Mouse (Mus musculus): ENCODE measurements around the gene Zfp866.

Zfp866 gene

GRCm38 (mm10) chr8:69796721-69797345 is 5.9 kb upstream of the Zfp866 start:
- DNase-seq = no peak

- DNase-seq = no peak
These were observed 3.9 kb upstream of the Zfp866 start for GRCm38 (mm10) chr8:69794901-69795300.

GRCm38 (mm10) chr8:69794096-69794495 is 3.1 kb upstream of the Zfp866 start:
- no peak for DNase-seq

- DNase-seq = no peak
These were observed 2.7 kb upstream of the Zfp866 start for GRCm38 (mm10) chr8:69793666-69794065.

GRCm38 (mm10) chr8:69791415-69792068 is 564 bp upstream of the Zfp866 start:
- peak; percentile 11 for DNase-seq

GRCm38 (mm10) chr8:69790364-69790763 is 614 bp downstream of the Zfp866 start:
- DNase-seq = no peak

- DNase-seq = no peak
These were observed 1.2 kb downstream of the Zfp866 start for GRCm38 (mm10) chr8:69789731-69790130.

- no peak for DNase-seq
These were observed 1.9 kb downstream of the Zfp866 start for GRCm38 (mm10) chr8:69789105-69789504.

GRCm38 (mm10) chr8:69777111-69777510 is 13.9 kb downstream of the Zfp866 start:
- no peak for DNase-seq

- no peak for DNase-seq
These were observed 15.8 kb downstream of the Zfp866 start for GRCm38 (mm10) chr8:69775149-69775534.

- peak; percentile 97 for DNase-seq
These were observed 16.4 kb downstream of the Zfp866 start, which contains the start of gene Gm20422 for GRCm38 (mm10) chr8:69774503-69775148. Gene Gm20422 (minus strand): TSS chr8:69774886.

GRCm38 (mm10) chr8:69772106-69772505 is 18.9 kb downstream of the Zfp866 start:
- no peak for DNase-seq

GRCm38 (mm10) chr8:69771221-69771620 is 19.8 kb downstream of the Zfp866 start:
- no peak for DNase-seq

- DNase-seq = no peak
These were observed 29.0 kb downstream of the Zfp866 start for GRCm38 (mm10) chr8:69761814-69762445.

- DNase-seq = no peak
These were observed 32.7 kb downstream of the Zfp866 start for GRCm38 (mm10) chr8:69758316-69758715.

- DNase-seq = no peak
These were observed 38.5 kb downstream of the Zfp866 start for GRCm38 (mm10) chr8:69752437-69752836.

GRCm38 (mm10) chr8:69749544-69750454 is 41.2 kb downstream of the Zfp866 start, which contains the start of gene Zfp963:
Gene Zfp963 (minus strand): TSS chr8:69749970.
- peak; percentile 97 for DNase-seq

- no peak for DNase-seq
These were observed 49.7 kb downstream of the Zfp866 start for GRCm38 (mm10) chr8:69741231-69741630.

GRCm38 (mm10) chr8:69740763-69741162 is 50.2 kb downstream of the Zfp866 start:
- no peak for DNase-seq

GRCm38 (mm10) chr8:69735495-69735894 is 55.5 kb downstream of the Zfp866 start:
- DNase-seq = no peak

- no peak for DNase-seq
These were observed 73.8 kb downstream of the Zfp866 start for GRCm38 (mm10) chr8:69717232-69717580.

- DNase-seq = peak; percentile 99
These were observed 74.4 kb downstream of the Zfp866 start for GRCm38 (mm10) chr8:69716403-69717231.

Data from lung, postnatal 36 days (tissue).